Mouse (Mus musculus): ENCODE measurements around the gene Psmf1. TPM values are rescaled to one million over a fixed set of nuclear protein-coding genes. Genes with fewer than 3 reads are reported as not detected.

Psmf1 gene
- 41.4 and 43.5 TPM in 2 replicates for polyA plus RNA-seq (2015; fragmentation: Nextera tagmentation; extraction: Ambion mirVana)

DNA sequence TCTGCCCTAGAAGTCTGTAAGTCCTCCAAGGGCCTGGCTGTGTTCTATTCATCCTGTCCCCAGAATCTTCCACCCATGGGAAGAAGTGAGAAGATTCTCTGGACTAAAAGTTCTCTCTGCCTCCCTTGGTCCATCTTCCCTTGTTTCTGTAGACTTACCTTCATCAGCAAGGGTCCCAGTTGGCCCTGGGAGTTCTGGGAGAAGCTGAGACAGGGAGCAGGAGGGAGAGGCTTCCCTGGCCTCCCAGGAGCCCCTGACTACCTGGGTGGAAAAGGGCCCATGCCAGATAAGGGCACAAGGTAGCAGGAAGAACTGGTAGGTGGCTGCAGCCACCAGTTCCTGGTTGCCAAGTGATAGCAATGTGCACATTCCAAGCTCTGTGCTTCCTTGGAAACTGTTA, at the start of gene Psmf1:
Gene Psmf1 (minus strand): TSS at position 342 of the 400 bp plus-strand sequence.
- Histone ChIP-seq H3K36me3 (ENCODE audit: control insufficient read depth, insufficient read depth, low read length) (no peaks in the 10 kb centered on the region), H3K9me3 (ENCODE audit: control insufficient read depth, low read length) (no peaks in the 10 kb centered on the region), H3K27me3 (replicated peaks; ENCODE audit: control insufficient read depth, insufficient read depth, low read length) (0 out of 2 replicates have a peak, but pooled peaks cover 8% of the 10 kb centered on the region), H3K4me2 (ENCODE audit: low read depth, low read length) (no peak within 1 kb of the TSS), H3K4me3 (ENCODE audit: low read length) (no peak within 1 kb of the TSS), H3K9ac (ENCODE audit: low read depth, low read length) (no peak within 1 kb of the TSS), H3K4me1 (ENCODE audit: control insufficient read depth, insufficient read depth, low read length) (peaks cover 8% of the 10 kb centered on the region), H3K27ac (ENCODE audit: low read length) (no peak within 1 kb of the TSS)
- no peak for ATAC-seq

DNA sequence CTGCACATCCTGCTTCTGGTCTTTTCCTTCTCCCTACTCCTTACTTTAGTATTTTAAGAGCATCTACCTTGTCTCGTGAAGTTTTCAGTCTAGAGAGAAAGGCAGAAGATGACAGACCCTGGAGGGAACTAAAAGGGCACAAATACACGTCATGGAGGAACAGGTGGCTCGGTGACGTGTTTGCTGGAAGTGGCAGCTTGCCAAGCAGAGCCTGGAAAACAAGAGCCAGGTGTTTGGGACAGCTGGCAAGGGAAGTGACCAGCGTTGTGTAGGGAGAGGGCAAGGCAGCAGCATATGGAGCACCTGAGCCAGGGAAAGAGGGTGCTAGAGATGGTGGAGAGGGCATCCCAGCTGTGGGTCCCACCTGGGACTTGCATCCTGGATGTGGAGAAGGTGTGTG, 47.2 kb upstream of the Psmf1 start:
- no peak overlapping the region for H3K9ac ChIP-seq (ENCODE audit: low read depth, low read length)
- H3K9me3 ChIP-seq (ENCODE audit: control insufficient read depth, low read length) = no peaks in the 10 kb centered on the region
- WGBS = 51% methylated on average over 5 of the region's 5 CpGs
- H3K27ac ChIP-seq (ENCODE audit: low read length) = no peak overlapping the region
- H3K4me1 ChIP-seq (ENCODE audit: control insufficient read depth, insufficient read depth, low read length) = no peaks in the 10 kb centered on the region
- no peak overlapping the region for H3K4me2 ChIP-seq (ENCODE audit: low read depth, low read length)
- H3K4me3 ChIP-seq (ENCODE audit: low read length) = no peak overlapping the region
- H3K27me3 ChIP-seq (replicated peaks; ENCODE audit: control insufficient read depth, insufficient read depth, low read length) = no peaks in the 10 kb centered on the region
- no peak for ATAC-seq
- no peaks in the 10 kb centered on the region for H3K36me3 ChIP-seq (ENCODE audit: control insufficient read depth, insufficient read depth, low read length)

DNA sequence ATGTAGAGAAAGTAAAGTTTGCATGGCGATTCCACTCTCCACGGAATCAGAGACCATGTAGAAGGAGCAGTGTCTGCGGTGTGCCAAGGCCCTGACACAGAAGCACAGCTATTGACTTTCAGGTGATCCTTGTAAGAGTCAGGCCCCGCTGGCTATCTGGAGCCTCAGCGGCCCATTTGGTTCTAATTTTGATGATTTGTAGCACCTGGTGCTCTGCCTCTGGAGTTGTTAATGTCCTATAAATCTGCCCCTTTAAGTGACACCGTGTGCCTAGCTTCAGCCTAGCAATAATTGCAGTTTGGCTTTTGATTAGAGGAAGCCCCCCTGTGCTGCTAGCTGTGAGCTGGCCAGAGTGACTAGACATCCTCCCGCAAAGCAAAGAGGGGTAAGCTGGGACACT, 46.2 kb upstream of the Psmf1 start:
- H3K4me1 ChIP-seq (ENCODE audit: control insufficient read depth, insufficient read depth, low read length) = no peaks in the 10 kb centered on the region
- WGBS = 48% methylated on average over 7 of the region's 7 CpGs
- no peaks in the 10 kb centered on the region for H3K9me3 ChIP-seq (ENCODE audit: control insufficient read depth, low read length)
- no peaks in the 10 kb centered on the region for H3K36me3 ChIP-seq (ENCODE audit: control insufficient read depth, insufficient read depth, low read length)
- no peak overlapping the region for H3K27ac ChIP-seq (ENCODE audit: low read length)
- H3K9ac ChIP-seq (ENCODE audit: low read depth, low read length) = no peak overlapping the region
- no peaks in the 10 kb centered on the region for H3K27me3 ChIP-seq (replicated peaks; ENCODE audit: control insufficient read depth, insufficient read depth, low read length)
- ATAC-seq = no peak
- H3K4me2 ChIP-seq (ENCODE audit: low read depth, low read length) = no peak overlapping the region
- H3K4me3 ChIP-seq (ENCODE audit: low read length) = no peak overlapping the region

DNA sequence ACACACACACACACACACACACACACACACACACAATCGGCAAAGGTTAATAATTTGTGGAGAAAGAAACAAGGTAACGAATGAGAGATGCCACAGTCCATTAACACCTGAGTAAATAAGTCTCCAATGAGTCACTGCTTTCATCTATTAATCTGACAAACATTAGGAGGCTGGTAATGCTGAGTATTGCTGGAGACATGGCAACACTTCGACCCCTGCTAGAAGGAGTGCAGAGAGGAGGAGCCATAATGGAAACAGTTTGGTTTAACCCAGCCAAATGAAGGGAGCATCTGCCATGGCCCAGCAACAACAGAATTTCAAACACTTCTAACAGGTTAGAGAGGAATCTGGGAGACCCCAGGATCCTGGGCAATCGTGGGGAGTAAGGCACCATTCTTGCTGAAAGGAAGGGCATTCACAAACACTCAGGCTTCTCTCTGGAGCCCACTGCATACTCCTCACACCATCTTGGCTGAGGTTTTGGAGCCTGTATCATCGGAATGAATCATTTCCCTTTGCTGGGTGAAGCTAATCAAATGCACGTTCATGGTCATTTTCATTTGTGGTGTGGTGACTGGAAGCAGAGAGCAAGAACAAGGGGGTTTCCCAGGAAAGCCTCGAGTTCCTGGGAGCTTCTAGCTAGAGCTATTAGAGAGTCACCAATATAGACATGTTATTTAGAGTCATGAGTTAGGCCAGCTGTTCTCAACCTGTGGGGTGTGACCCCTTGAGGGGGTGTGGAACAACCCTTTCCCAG, 44.4 kb upstream of the Psmf1 start:
- H3K9ac ChIP-seq (ENCODE audit: low read depth, low read length) = no peak overlapping the region
- H3K27ac ChIP-seq (ENCODE audit: low read length) = no peak overlapping the region
- WGBS = 72% methylated on average over 7 of the region's 7 CpGs
- no peak overlapping the region for H3K4me2 ChIP-seq (ENCODE audit: low read depth, low read length)
- H3K9me3 ChIP-seq (ENCODE audit: control insufficient read depth, low read length) = no peaks in the 10 kb centered on the region
- no peaks in the 10 kb centered on the region for H3K27me3 ChIP-seq (replicated peaks; ENCODE audit: control insufficient read depth, insufficient read depth, low read length)
- ATAC-seq = no peak
- H3K4me3 ChIP-seq (ENCODE audit: low read length) = no peak overlapping the region
- H3K36me3 ChIP-seq (ENCODE audit: control insufficient read depth, insufficient read depth, low read length) = no peaks in the 10 kb centered on the region
- no peaks in the 10 kb centered on the region for H3K4me1 ChIP-seq (ENCODE audit: control insufficient read depth, insufficient read depth, low read length)

DNA sequence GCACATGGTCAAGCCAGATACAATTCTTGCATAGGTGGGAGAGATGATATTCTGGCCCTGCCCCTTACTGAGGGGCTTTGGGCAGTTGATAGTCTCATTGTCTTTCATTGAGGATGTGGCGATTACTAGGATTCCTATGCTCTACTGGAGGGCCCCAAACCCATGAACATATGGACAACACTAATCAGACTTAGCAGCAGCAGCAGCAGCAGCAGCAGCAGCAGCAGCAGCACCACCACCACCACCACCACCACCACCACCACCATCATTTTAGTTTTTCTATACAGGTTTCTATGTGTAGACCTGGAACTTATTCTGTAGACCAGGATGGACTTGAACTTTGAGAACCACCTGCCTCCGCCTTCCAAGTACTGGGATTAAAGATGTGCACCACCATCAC, 39.5 kb upstream of the Psmf1 start:
- ATAC-seq = no peak
- H3K4me2 ChIP-seq (ENCODE audit: low read depth, low read length) = no peak overlapping the region
- no peaks in the 10 kb centered on the region for H3K9me3 ChIP-seq (ENCODE audit: control insufficient read depth, low read length)
- H3K9ac ChIP-seq (ENCODE audit: low read depth, low read length) = no peak overlapping the region
- H3K27ac ChIP-seq (ENCODE audit: low read length) = no peak overlapping the region
- no peaks in the 10 kb centered on the region for H3K27me3 ChIP-seq (replicated peaks; ENCODE audit: control insufficient read depth, insufficient read depth, low read length)
- no peaks in the 10 kb centered on the region for H3K4me1 ChIP-seq (ENCODE audit: control insufficient read depth, insufficient read depth, low read length)
- H3K4me3 ChIP-seq (ENCODE audit: low read length) = no peak overlapping the region
- 84% methylated on average over 2 of the region's 2 CpGs for WGBS
- H3K36me3 ChIP-seq (ENCODE audit: control insufficient read depth, insufficient read depth, low read length) = no peaks in the 10 kb centered on the region

DNA sequence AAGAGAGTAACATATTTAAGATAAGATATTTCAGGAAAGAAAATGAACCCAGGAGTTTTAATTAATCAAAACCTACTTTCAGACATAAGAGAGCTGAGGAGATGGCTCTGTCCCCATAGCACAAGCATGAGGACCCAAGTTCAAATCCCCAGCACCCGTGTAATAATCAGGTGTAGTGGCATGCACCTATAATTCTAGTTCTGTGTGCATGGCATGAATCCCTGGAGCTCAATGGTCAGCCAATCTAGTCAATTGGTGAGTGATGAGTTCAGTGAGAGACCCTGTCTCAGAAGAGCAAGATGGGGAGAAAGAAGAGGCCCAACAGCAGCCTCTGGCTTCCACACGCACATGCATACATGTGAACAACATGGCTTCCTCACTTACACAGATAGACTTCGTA, 33.4 kb upstream of the Psmf1 start:
- 90% methylated on average over 3 of the region's 3 CpGs for WGBS
- Histone ChIP-seq H3K9ac (ENCODE audit: low read depth, low read length) (no peak overlapping the region), H3K4me3 (ENCODE audit: low read length) (no peak overlapping the region), H3K27ac (ENCODE audit: low read length) (no peak overlapping the region), H3K27me3 (replicated peaks; ENCODE audit: control insufficient read depth, insufficient read depth, low read length) (no peaks in the 10 kb centered on the region; the same call in 1 of the 2 replicates), H3K9me3 (ENCODE audit: control insufficient read depth, low read length) (no peaks in the 10 kb centered on the region), H3K36me3 (ENCODE audit: control insufficient read depth, insufficient read depth, low read length) (no peaks in the 10 kb centered on the region), H3K4me1 (ENCODE audit: control insufficient read depth, insufficient read depth, low read length) (no peaks in the 10 kb centered on the region), H3K4me2 (ENCODE audit: low read depth, low read length) (no peak overlapping the region)
- no peak for ATAC-seq

DNA sequence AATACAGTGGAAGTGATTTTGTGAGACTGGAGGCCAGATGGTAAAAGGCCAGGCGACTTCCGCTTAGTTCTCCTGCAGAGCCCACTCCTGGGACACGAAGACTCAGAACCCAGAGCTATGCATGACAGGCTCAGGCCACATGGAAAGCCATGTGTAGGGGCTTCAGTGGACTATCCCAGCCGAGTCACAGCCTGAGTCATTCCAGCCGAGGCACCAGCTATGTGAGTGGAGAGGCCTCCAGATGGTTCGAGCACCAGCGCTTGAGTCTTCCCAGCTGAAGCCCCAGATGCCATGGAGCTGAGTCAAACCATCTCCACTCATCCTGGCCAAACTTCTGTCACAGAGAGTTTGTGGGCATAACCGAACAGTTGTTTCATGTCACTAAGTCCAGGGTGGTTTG, 29.5 kb upstream of the Psmf1 start:
- no peak overlapping the region for H3K4me3 ChIP-seq (ENCODE audit: low read length)
- no peak overlapping the region for H3K4me2 ChIP-seq (ENCODE audit: low read depth, low read length)
- H3K36me3 ChIP-seq (ENCODE audit: control insufficient read depth, insufficient read depth, low read length) = no peaks in the 10 kb centered on the region
- H3K9me3 ChIP-seq (ENCODE audit: control insufficient read depth, low read length) = no peaks in the 10 kb centered on the region
- no peaks in the 10 kb centered on the region; the same call in 1 of the 2 replicates for H3K27me3 ChIP-seq (replicated peaks; ENCODE audit: control insufficient read depth, insufficient read depth, low read length)
- ATAC-seq = no peak
- WGBS = 82% methylated on average over 8 of the region's 8 CpGs
- no peak overlapping the region for H3K27ac ChIP-seq (ENCODE audit: low read length)
- no peak overlapping the region for H3K9ac ChIP-seq (ENCODE audit: low read depth, low read length)
- no peaks in the 10 kb centered on the region for H3K4me1 ChIP-seq (ENCODE audit: control insufficient read depth, insufficient read depth, low read length)

DNA sequence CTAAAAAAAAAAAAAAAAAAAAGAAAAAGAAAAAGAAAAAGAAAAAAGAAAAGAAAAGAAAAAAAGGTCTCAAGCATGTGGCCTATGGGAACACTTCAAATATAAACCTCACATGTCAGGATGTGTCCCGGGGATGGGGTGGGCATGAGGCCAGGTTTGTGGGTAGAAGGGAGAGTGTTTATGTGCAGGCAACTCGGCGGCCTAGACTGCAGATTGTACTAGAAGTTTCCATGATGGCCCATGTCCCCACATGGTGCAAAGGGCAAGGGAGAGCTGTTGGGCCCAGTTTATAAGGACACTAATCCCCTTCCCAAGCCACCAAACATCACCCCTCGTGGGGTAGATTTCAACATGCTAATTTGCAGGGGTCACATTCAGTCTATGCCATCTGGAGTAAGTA, 28.2 kb upstream of the Psmf1 start:
- WGBS = 74% methylated on average over 4 of the region's 4 CpGs
- Histone ChIP-seq H3K27me3 (replicated peaks; ENCODE audit: control insufficient read depth, insufficient read depth, low read length) (no peaks in the 10 kb centered on the region; the same call in 1 of the 2 replicates), H3K36me3 (ENCODE audit: control insufficient read depth, insufficient read depth, low read length) (no peaks in the 10 kb centered on the region), H3K4me2 (ENCODE audit: low read depth, low read length) (no peak overlapping the region), H3K4me1 (ENCODE audit: control insufficient read depth, insufficient read depth, low read length) (no peaks in the 10 kb centered on the region), H3K4me3 (ENCODE audit: low read length) (no peak overlapping the region), H3K9ac (ENCODE audit: low read depth, low read length) (no peak overlapping the region), H3K9me3 (ENCODE audit: control insufficient read depth, low read length) (no peaks in the 10 kb centered on the region), H3K27ac (ENCODE audit: low read length) (no peak overlapping the region)
- ATAC-seq = no peak

DNA sequence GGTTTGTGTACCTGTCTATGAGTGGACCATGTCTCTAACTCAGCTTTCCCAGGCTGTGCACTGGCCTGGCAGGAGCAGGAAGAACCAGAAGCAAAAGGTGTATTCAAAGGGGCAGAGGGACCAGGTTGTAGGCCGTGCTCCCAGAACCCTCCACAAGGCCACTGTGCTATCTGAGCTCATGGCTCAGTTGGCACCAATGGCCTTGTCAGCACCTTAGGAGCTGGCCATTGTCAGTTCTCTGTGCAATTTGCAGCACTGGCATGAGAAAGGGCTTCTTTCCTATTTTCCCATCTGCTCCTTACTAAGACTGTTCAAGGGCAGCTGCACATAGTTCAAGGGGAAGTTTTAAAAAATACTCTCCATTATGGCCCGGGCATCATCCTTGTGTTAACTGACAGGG, 20.6 kb upstream of the Psmf1 start:
- Histone ChIP-seq H3K27ac (ENCODE audit: low read length) (no peak overlapping the region), H3K4me2 (ENCODE audit: low read depth, low read length) (no peak overlapping the region), H3K9ac (ENCODE audit: low read depth, low read length) (no peak overlapping the region), H3K4me3 (ENCODE audit: low read length) (no peak overlapping the region), H3K9me3 (ENCODE audit: control insufficient read depth, low read length) (no peaks in the 10 kb centered on the region), H3K4me1 (ENCODE audit: control insufficient read depth, insufficient read depth, low read length) (no peaks in the 10 kb centered on the region), H3K27me3 (replicated peaks; ENCODE audit: control insufficient read depth, insufficient read depth, low read length) (no peaks in the 10 kb centered on the region), H3K36me3 (ENCODE audit: control insufficient read depth, insufficient read depth, low read length) (no peaks in the 10 kb centered on the region)
- ATAC-seq = no peak
- WGBS = 90% methylated on average over 2 of the region's 2 CpGs
